ENCODE assay signal across 8 mouse cellular contexts in the genomic region with DNA sequence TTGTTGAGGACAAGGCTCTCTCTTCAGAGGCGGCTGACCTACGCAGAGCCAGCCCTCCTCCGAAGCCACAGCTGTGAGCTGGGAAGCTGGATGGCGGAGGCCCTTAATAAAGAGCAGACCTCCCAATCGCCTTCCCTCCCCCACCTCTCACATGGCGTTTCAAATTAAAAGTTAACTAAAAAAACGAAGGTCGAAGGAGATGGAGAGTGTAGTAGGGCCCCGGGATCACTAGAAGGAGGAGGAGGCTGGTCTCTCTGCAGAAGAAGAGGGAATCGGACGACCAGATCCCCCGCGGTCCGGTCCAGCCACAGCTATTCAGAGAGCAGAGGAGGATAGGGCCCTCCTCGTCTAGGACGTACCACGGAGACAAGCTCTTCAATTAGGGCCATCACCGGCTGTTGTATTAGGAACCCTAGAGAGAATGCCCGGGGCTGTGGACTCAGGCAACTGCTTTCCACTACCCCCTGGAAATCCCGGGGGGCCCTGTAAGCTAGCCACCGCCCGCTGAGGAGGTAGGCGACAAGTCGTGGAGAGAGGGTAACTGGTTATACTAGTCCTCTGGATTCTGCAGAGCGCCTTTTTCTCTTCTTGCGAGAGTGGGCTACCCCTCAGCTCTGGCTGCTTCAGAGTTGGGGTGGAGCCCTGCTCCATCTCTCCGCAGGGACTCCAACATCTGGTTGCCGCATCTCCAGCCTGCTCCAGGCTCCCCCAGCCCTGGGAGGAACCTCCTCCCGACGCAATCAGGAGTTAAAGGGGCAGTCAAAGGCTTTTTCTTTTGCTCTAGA. TPM values are rescaled to one million over a fixed set of nuclear protein-coding genes. Genes with fewer than 3 reads are reported as not detected.
DNase-seq lines count a peak whose midpoint lies in the region; ATAC-seq lines count a peak whose summit lies in the region.

No protein-coding gene starts in this region.

- no peaks in the 10 kb centered on the region for H3K9me3 ChIP-seq in heart, embryonic 10.5 days
- H3K9me3 ChIP-seq in kidney, embryonic 15.5 days (replicated peaks), result no peaks in the 10 kb centered on the region
- H3K9me3 ChIP-seq in neural tube, embryonic 12.5 days, result no peaks in the 10 kb centered on the region

- no peaks in the 10 kb centered on the region for H3K36me3 ChIP-seq in heart, embryonic 10.5 days
- no peaks in the 10 kb centered on the region for H3K36me3 ChIP-seq in kidney, embryonic 15.5 days
- H3K36me3 ChIP-seq in neural tube, embryonic 12.5 days, result no peaks in the 10 kb centered on the region

- peak; percentile 15 to 42 for DNase-seq in urinary bladder, postnatal 36 days (ENCODE audit: low spot score in 2 of 2)
- no peak for DNase-seq in urinary bladder, postnatal 25 days (ENCODE audit: low spot score)
- DNase-seq in heart, embryonic 10.5 days (ENCODE audit: low spot score), result no peak
- DNase-seq in cerebellum, postnatal 14 days, result no peak
- DNase-seq in cerebellum, adult 9-10 months, result no peak
- DNase-seq in adipocyte (ENCODE audit: low spot score), result no peak

- H3K9ac ChIP-seq in kidney, embryonic 15.5 days, result no peak overlapping the region
- H3K9ac ChIP-seq in neural tube, embryonic 12.5 days, result no peak overlapping the region

- peak overlapping the region; percentile 63 for H3K27ac ChIP-seq in heart, embryonic 10.5 days
- H3K27ac ChIP-seq in kidney, embryonic 15.5 days, result peak overlapping the region; percentile 70
- no peak overlapping the region for H3K27ac ChIP-seq in neural tube, embryonic 12.5 days

- ATAC-seq in kidney, embryonic 15.5 days (replicated peaks; ENCODE audit: low FRiP score), result peak; percentile 54
- ATAC-seq in neural tube, embryonic 12.5 days (ENCODE audit: low FRiP score, low read depth), result no peak

- WGBS in heart, embryonic 10.5 days, result 1% methylated on average over 30 of the region's 30 CpGs
- 2% methylated on average over 30 of the region's 30 CpGs for WGBS in kidney, embryonic 15.5 days
- WGBS in neural tube, embryonic 12.5 days, result under 1% methylated on average over 30 of the region's 30 CpGs

- peaks cover 48% of the 10 kb centered on the region for H3K4me1 ChIP-seq in heart, embryonic 10.5 days
- H3K4me1 ChIP-seq in kidney, embryonic 15.5 days, result peaks cover 47% of the 10 kb centered on the region
- H3K4me1 ChIP-seq in neural tube, embryonic 12.5 days, result peaks cover 34% of the 10 kb centered on the region

- H3K4me3 ChIP-seq in heart, embryonic 10.5 days, result peak overlapping the region; percentile 72
- peak overlapping the region; percentile 56 for H3K4me3 ChIP-seq in kidney, embryonic 15.5 days (replicated peaks)
- H3K4me3 ChIP-seq in neural tube, embryonic 12.5 days, result peak overlapping the region; percentile 2; the same call in 1 of the 2 replicates

- H3K4me2 ChIP-seq in kidney, embryonic 15.5 days, result peak overlapping the region; percentile 59
- H3K4me2 ChIP-seq in neural tube, embryonic 12.5 days (replicated peaks), result peak overlapping the region; percentile 51

- peaks cover 97% of the 10 kb centered on the region for H3K27me3 ChIP-seq in heart, embryonic 10.5 days (ENCODE audit: insufficient read depth, poor library complexity, severe bottlenecking)
- H3K27me3 ChIP-seq in kidney, embryonic 15.5 days, result peaks cover 95% of the 10 kb centered on the region
- H3K27me3 ChIP-seq in neural tube, embryonic 12.5 days (replicated peaks), result peaks cover 71% of the 10 kb centered on the region

RNA-seq across cellular contexts. Expression of a gene that starts 3.6 kb away (rescaled TPM):
- 23.8 and 37.4 TPM in 2 replicates for polyA plus RNA-seq in heart, embryonic 10.5 days (2016; fragmentation: Nextera tagmentation; extraction: Ambion mirVana)
- 40.0 and 47.3 TPM in 2 replicates for polyA plus RNA-seq in kidney, embryonic 15.5 days (2015; fragmentation: Nextera tagmentation; extraction: Ambion mirVana)
- polyA plus RNA-seq in neural tube, embryonic 12.5 days (2016; fragmentation: Nextera tagmentation; extraction: Ambion mirVana), result 23.9 and 24.4 TPM in 2 replicates

Comparison
In these comparisons a context has a peak if more than half of its experiments do, and no peak if none do; other contexts are left out.
1. DNase-seq: peak in urinary bladder, postnatal 36 days (2 of 2); none in urinary bladder, postnatal 25 days (single experiment), heart, embryonic 10.5 days (single experiment), cerebellum, postnatal 14 days (0 of 2), cerebellum, adult 9-10 months (single experiment) and adipocyte (single experiment).
2. H3K4me3 ChIP-seq: peak in every context shown above with its lines; median percentile 72 in heart, embryonic 10.5 days; 56 in kidney, embryonic 15.5 days; 2 in neural tube, embryonic 12.5 days.